Mouse (Mus musculus) activated CD4-positive, CD25-positive, alpha-beta regulatory T cell, adult 4 months (primary cell): ENCODE measurements around the gene Prkab2. TPM values are rescaled to one million over a fixed set of nuclear protein-coding genes. Genes with fewer than 3 reads are reported as not detected.

Source experiments
- ATAC-seq: one replicate; pipeline ENCODE4 v1.8.0; 2017
- polyA plus RNA-seq, 2 experiments: library from polyadenylated mRNA; unstranded; fragments of 100-300 nt; shearing (Covaris generic); gene quantifications; one replicate each; pipeline ENCODE4 v1.2.1; 2017

The Prkab2 gene
- polyA plus RNA-seq, 2 experiments from 2014 or later: 1.7 to 2.2 TPM

GRCm38 (mm10) chr3:97693806-97694205 is 35.8 kb downstream of the Prkab2 start:
- no peak for ATAC-seq

- no peak for ATAC-seq
Observed at GRCm38 (mm10) chr3:97696866-97697265, 38.9 kb downstream of the Prkab2 start.

GRCm38 (mm10) chr3:97697291-97697690 is 39.3 kb downstream of the Prkab2 start:
- ATAC-seq: no peak

GRCm38 (mm10) chr3:97699061-97699460 is 41.1 kb downstream of the Prkab2 start:
- ATAC-seq: no peak

GRCm38 (mm10) chr3:97701198-97701597 is 43.2 kb downstream of the Prkab2 start:
- ATAC-seq: no peak

- no peak for ATAC-seq
Observed at GRCm38 (mm10) chr3:97702448-97703080, 44.6 kb downstream of the Prkab2 start.

- ATAC-seq: no peak
Observed at GRCm38 (mm10) chr3:97705508-97705907, 47.5 kb downstream of the Prkab2 start.

GRCm38 (mm10) chr3:97706561-97706960 is 48.6 kb downstream of the Prkab2 start:
- no peak for ATAC-seq

GRCm38 (mm10) chr3:97710134-97710533 is 52.1 kb downstream of the Prkab2 start:
- ATAC-seq: no peak

GRCm38 (mm10) chr3:97710881-97711280 is 52.9 kb downstream of the Prkab2 start:
- no peak for ATAC-seq

GRCm38 (mm10) chr3:97715922-97716321 is 57.9 kb downstream of the Prkab2 start:
- ATAC-seq: no peak

GRCm38 (mm10) chr3:97719116-97719515 is 61.1 kb downstream of the Prkab2 start:
- ATAC-seq: no peak

Other genes starting within 250 kb of the Prkab2 start
- not detected for gene Olfr1402, start 236.2 kb upstream of the Prkab2 start, polyA plus RNA-seq
- gene Chd1l, start 48.0 kb upstream of the Prkab2 start, polyA plus RNA-seq: 10 to 100 TPM; 21.8 TPM
- gene Fmo5, start 29.4 kb upstream of the Prkab2 start, polyA plus RNA-seq: 1 to 10 TPM; 7.0 TPM
- gene Gm17651, start 16.5 kb downstream of the Prkab2 start, polyA plus RNA-seq: not detected
- 10 to 100 TPM in 1 of 2 experiments, 1 to 10 TPM in 1; 8.0 to 10.8 TPM for gene Pde4dip, start 230.5 kb downstream of the Prkab2 start, polyA plus RNA-seq
- gene Sec22b, start 243.0 kb downstream of the Prkab2 start, polyA plus RNA-seq: 10 to 100 TPM; 73.7 to 77.3 TPM